Mouse (Mus musculus) T-cell, adult 2 months (primary cell): ENCODE results near the gene Fermt2.

Experiments used
- DNase-seq: peaks from one replicate; pipeline ENCODE4 v3.0.0; 2022; ENCODE audit warnings: low spot score

Fermt2 gene

GRCm38 (mm10) chr14:45529411-45530363, at the start of gene Fermt2:
TSS of gene Fermt2 (minus strand) at chr14:45530118.
- DNase-seq = no peak

- DNase-seq = peak; percentile 28
Observed at GRCm38 (mm10) chr14:45566066-45566937, 36.4 kb upstream of the Fermt2 start.

- no peak for DNase-seq
Observed at GRCm38 (mm10) chr14:45565216-45566065, 35.5 kb upstream of the Fermt2 start.

GRCm38 (mm10) chr14:45563577-45563976, 33.7 kb upstream of the Fermt2 start:
- DNase-seq = no peak

- no peak for DNase-seq
Observed at GRCm38 (mm10) chr14:45561681-45562080, 31.8 kb upstream of the Fermt2 start.

GRCm38 (mm10) chr14:45559018-45559417, 29.1 kb upstream of the Fermt2 start:
- DNase-seq = no peak

- DNase-seq = no peak
Observed at GRCm38 (mm10) chr14:45554336-45554735, 24.4 kb upstream of the Fermt2 start.

GRCm38 (mm10) chr14:45553854-45554253, 23.9 kb upstream of the Fermt2 start:
- DNase-seq = no peak

- no peak for DNase-seq
Observed at GRCm38 (mm10) chr14:45552431-45552830, 22.5 kb upstream of the Fermt2 start.

GRCm38 (mm10) chr14:45551121-45551768, 21.3 kb upstream of the Fermt2 start:
- DNase-seq = no peak

- DNase-seq = no peak
Observed at GRCm38 (mm10) chr14:45550010-45550647, 20.2 kb upstream of the Fermt2 start.

- no peak for DNase-seq
Observed at GRCm38 (mm10) chr14:45548118-45548517, 18.2 kb upstream of the Fermt2 start.

GRCm38 (mm10) chr14:45544905-45545304, 15.0 kb upstream of the Fermt2 start:
- no peak for DNase-seq

GRCm38 (mm10) chr14:45544026-45544425, 14.1 kb upstream of the Fermt2 start:
- DNase-seq = no peak

GRCm38 (mm10) chr14:45539659-45540468, 9.9 kb upstream of the Fermt2 start:
- no peak for DNase-seq

GRCm38 (mm10) chr14:45530364-45531345, 737 bp upstream of the Fermt2 start:
- no peak for DNase-seq

- no peak for DNase-seq
Observed at GRCm38 (mm10) chr14:45528861-45529260, 1.1 kb downstream of the Fermt2 start.

- DNase-seq = no peak
Observed at GRCm38 (mm10) chr14:45515771-45516170, 14.1 kb downstream of the Fermt2 start.

- DNase-seq = no peak
Observed at GRCm38 (mm10) chr14:45510787-45511186, 19.1 kb downstream of the Fermt2 start.
